9 mouse cellular contexts compared by ENCODE assay signal in the genomic region with DNA sequence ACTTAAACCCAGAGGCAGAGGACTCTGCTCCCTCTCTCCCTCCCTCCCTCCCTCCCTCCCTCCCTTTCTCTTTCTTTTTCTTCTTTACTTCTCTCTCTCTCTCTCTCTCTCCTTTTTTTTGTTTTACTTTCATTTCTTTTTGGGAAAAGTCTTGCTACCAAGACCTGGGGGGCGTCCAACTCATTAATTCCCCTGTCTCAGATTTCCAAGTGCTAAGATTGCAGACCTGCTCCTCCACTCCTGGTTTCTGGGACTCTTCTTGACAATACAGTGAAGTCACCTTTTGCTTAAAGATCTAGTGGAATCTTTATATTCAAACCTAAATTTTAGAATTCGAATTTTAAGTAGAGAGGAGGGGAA. TPM values are rescaled to one million over a fixed set of nuclear protein-coding genes. Genes with fewer than 3 reads are reported as not detected.
DNase-seq lines count a peak whose midpoint lies in the region; ATAC-seq lines count a peak whose summit lies in the region.
"Had no signal": no experiment of that assay in that cellular context is flagged by ENCODE, and none has a peak within 500 bp of the region (broad histone marks: within the 10 kb centered on the region; RNA-seq: fewer than 3 reads in every experiment).

No protein-coding gene starts in this region.

- intact Hi-C loops in heart, postnatal 36 days (cut with DNase I) = loop anchor here (2.0 kb wide), 1 partner anchor 15 kb away; a partner anchor contains a TSS

- H3K4me2 ChIP-seq in heart, embryonic 16.5 days (ENCODE audit: low read depth, low read length) = peak overlapping the region; percentile 60
- peak overlapping the region; percentile 36 for H3K4me2 ChIP-seq in intestine, embryonic 14.5 days (ENCODE audit: low read length)
- H3K4me2 ChIP-seq in midbrain, embryonic 15.5 days = peak overlapping the region; percentile 80

- DNase-seq in heart, postnatal 36 days = no peak
- DNase-seq in embryonic facial prominence, embryonic 10.5 days (ENCODE audit: low spot score) = no peak
- no peak for DNase-seq in intestine, embryonic 14.5 days (ENCODE audit: low spot score)
- no peak for DNase-seq in right cerebral cortex, postnatal 36 days (ENCODE audit: low spot score in 2 of 2)

- WGBS in heart, embryonic 16.5 days = 5% methylated on average over 2 of the region's 2 CpGs
- 7% methylated on average over 2 of the region's 2 CpGs for WGBS in embryonic facial prominence, embryonic 10.5 days
- 13% methylated on average over 2 of the region's 2 CpGs for WGBS in intestine, embryonic 14.5 days
- WGBS in midbrain, embryonic 15.5 days = 5% methylated on average over 2 of the region's 2 CpGs

- no peaks in the 10 kb centered on the region for H3K27me3 ChIP-seq in heart, embryonic 16.5 days (ENCODE audit: control insufficient read depth, insufficient read depth, low read length)
- H3K27me3 ChIP-seq in embryonic facial prominence, embryonic 10.5 days (replicated peaks; ENCODE audit: low read depth, poor library complexity, severe bottlenecking) = no peaks in the 10 kb centered on the region
- no peaks in the 10 kb centered on the region for H3K27me3 ChIP-seq in intestine, embryonic 14.5 days (replicated peaks; ENCODE audit: control insufficient read depth, insufficient read depth, low read length)
- H3K27me3 ChIP-seq in midbrain, embryonic 15.5 days (replicated peaks) = no peaks in the 10 kb centered on the region; the same call in 1 of the 2 replicates

- no peak overlapping the region; the same call in 1 of the 2 replicates for H3K27ac ChIP-seq in heart, embryonic 16.5 days (ENCODE audit: low read length)
- peak overlapping the region; percentile 81 for H3K27ac ChIP-seq in embryonic facial prominence, embryonic 10.5 days (replicated peaks)
- H3K27ac ChIP-seq in intestine, embryonic 14.5 days (ENCODE audit: low read depth) = no peak overlapping the region
- 0 out of 2 replicates have a peak overlapping the region, but pooled peaks have one; percentile 48 for H3K27ac ChIP-seq in midbrain, embryonic 15.5 days

- H3K9ac ChIP-seq in heart, embryonic 16.5 days (ENCODE audit: low read length) = peak overlapping the region; percentile 57
- no peak overlapping the region for H3K9ac ChIP-seq in intestine, embryonic 14.5 days (ENCODE audit: low read length)
- H3K9ac ChIP-seq in midbrain, embryonic 15.5 days = no peak overlapping the region

- peaks cover 14% of the 10 kb centered on the region for H3K4me1 ChIP-seq in heart, embryonic 16.5 days (ENCODE audit: control insufficient read depth, insufficient read depth, low read length)
- peaks cover 27% of the 10 kb centered on the region for H3K4me1 ChIP-seq in embryonic facial prominence, embryonic 10.5 days
- H3K4me1 ChIP-seq in intestine, embryonic 14.5 days (replicated peaks; ENCODE audit: control insufficient read depth, insufficient read depth, low read length) = peaks cover 12% of the 10 kb centered on the region
- peaks cover 29% of the 10 kb centered on the region for H3K4me1 ChIP-seq in midbrain, embryonic 15.5 days

- no peak for ATAC-seq in heart, embryonic 16.5 days (replicated peaks; ENCODE audit: extremely low read depth, insufficient read depth, low FRiP score)
- peak; percentile 2; the same call in 1 of the 2 replicates for ATAC-seq in intestine, embryonic 14.5 days (replicated peaks; ENCODE audit: low FRiP score, low TSS enrichment, low read depth)
- ATAC-seq in midbrain, embryonic 15.5 days (replicated peaks) = 0 out of 2 replicates have a peak, but pooled peaks have one; percentile 12
- ATAC-seq in megakaryocyte-erythroid progenitor cell, adult 5-6 weeks (replicated peaks; ENCODE audit: low FRiP score, low TSS enrichment, poor library complexity, severe bottlenecking) = no peak
- no peak for ATAC-seq in cerebellum, adult (ENCODE audit: insufficient number of reproducible peaks, low FRiP score, low TSS enrichment)

- H3K4me3 ChIP-seq in heart, embryonic 16.5 days (ENCODE audit: low read length) = peak overlapping the region; percentile 77
- peak overlapping the region; percentile 81 for H3K4me3 ChIP-seq in embryonic facial prominence, embryonic 10.5 days
- peak overlapping the region; percentile 71; the same call in 1 of the 2 replicates for H3K4me3 ChIP-seq in intestine, embryonic 14.5 days (ENCODE audit: low read depth, low read length)
- peak overlapping the region; percentile 83 for H3K4me3 ChIP-seq in midbrain, embryonic 15.5 days

- peaks cover 5% of the 10 kb centered on the region; the same call in 1 of the 2 replicates for H3K36me3 ChIP-seq in heart, embryonic 16.5 days (ENCODE audit: control insufficient read depth, insufficient read depth)
- peaks cover 15% of the 10 kb centered on the region for H3K36me3 ChIP-seq in embryonic facial prominence, embryonic 10.5 days (replicated peaks)
- H3K36me3 ChIP-seq in intestine, embryonic 14.5 days (ENCODE audit: control insufficient read depth, insufficient read depth, low read length) = peaks cover 10% of the 10 kb centered on the region
- peaks cover 6% of the 10 kb centered on the region for H3K36me3 ChIP-seq in midbrain, embryonic 15.5 days (replicated peaks)

- H3K9me3 ChIP-seq in heart, embryonic 16.5 days (replicated peaks; ENCODE audit: control insufficient read depth, low read length) = no peaks in the 10 kb centered on the region
- no peaks in the 10 kb centered on the region for H3K9me3 ChIP-seq in embryonic facial prominence, embryonic 10.5 days
- H3K9me3 ChIP-seq in intestine, embryonic 14.5 days (ENCODE audit: control insufficient read depth, low read length) = no peaks in the 10 kb centered on the region
- no peaks in the 10 kb centered on the region for H3K9me3 ChIP-seq in midbrain, embryonic 15.5 days

RNA-seq across cellular contexts. Expression of a gene that starts 0.4 kb away (rescaled TPM):
- polyA plus RNA-seq in heart, embryonic 16.5 days (2015; fragmentation: Nextera tagmentation; extraction: Ambion mirVana) = 13.3 and 13.7 TPM in 2 replicates
- total RNA-seq in heart, postnatal 36 days (2021) = 10 to 100 TPM; 11.6 to 15.6 TPM
- 17.5 and 17.6 TPM in 2 replicates for polyA plus RNA-seq in embryonic facial prominence, embryonic 10.5 days (2016; fragmentation: Nextera tagmentation; extraction: Ambion mirVana)
- polyA plus RNA-seq in intestine, embryonic 14.5 days (2014; fragmentation: Nextera tagmentation; extraction: Ambion mirVana) = 19.7 and 20.1 TPM in 2 replicates
- polyA plus RNA-seq in midbrain, embryonic 15.5 days (2015; fragmentation: Nextera tagmentation; extraction: Ambion mirVana) = 39.6 and 41.2 TPM in 2 replicates
- total RNA-seq in megakaryocyte-erythroid progenitor cell, adult 5-6 weeks (2014; fragmentation: Nextera tagmentation) = 28.0 and 30.2 TPM in 2 replicates
- 18.9 and 31.7 TPM in 2 replicates for total RNA-seq in megakaryocyte-erythroid progenitor cell, adult 5-6 weeks (2017)

RNA-seq across cellular contexts. Expression of a gene that starts 15.2 kb away (rescaled TPM):
- polyA plus RNA-seq in heart, embryonic 16.5 days (2015; fragmentation: Nextera tagmentation; extraction: Ambion mirVana) = 98.2 and 98.4 TPM in 2 replicates
- 10 to 100 TPM; 14.5 to 18.3 TPM for total RNA-seq in heart, postnatal 36 days (2021)
- polyA plus RNA-seq in embryonic facial prominence, embryonic 10.5 days (2016; fragmentation: Nextera tagmentation; extraction: Ambion mirVana) = 184 and 194 TPM in 2 replicates
- polyA plus RNA-seq in intestine, embryonic 14.5 days (2014; fragmentation: Nextera tagmentation; extraction: Ambion mirVana) = 150 and 154 TPM in 2 replicates
- 23.6 and 26.7 TPM in 2 replicates for polyA plus RNA-seq in midbrain, embryonic 15.5 days (2015; fragmentation: Nextera tagmentation; extraction: Ambion mirVana)
- 188 and 207 TPM in 2 replicates for total RNA-seq in megakaryocyte-erythroid progenitor cell, adult 5-6 weeks (2014; fragmentation: Nextera tagmentation)
- total RNA-seq in megakaryocyte-erythroid progenitor cell, adult 5-6 weeks (2017) = 87.9 and 145 TPM in 2 replicates

RNA-seq across cellular contexts. Expression of a gene that starts 35.7 kb away (rescaled TPM):
- polyA plus RNA-seq in heart, embryonic 16.5 days (2015; fragmentation: Nextera tagmentation; extraction: Ambion mirVana) = 3.0 and 3.7 TPM in 2 replicates
- 1 to 10 TPM; 3.1 to 3.6 TPM for total RNA-seq in heart, postnatal 36 days (2021)
- polyA plus RNA-seq in embryonic facial prominence, embryonic 10.5 days (2016; fragmentation: Nextera tagmentation; extraction: Ambion mirVana) = 5.9 and 7.1 TPM in 2 replicates
- 11.1 and 13.3 TPM in 2 replicates for polyA plus RNA-seq in intestine, embryonic 14.5 days (2014; fragmentation: Nextera tagmentation; extraction: Ambion mirVana)
- 39.1 and 39.3 TPM in 2 replicates for polyA plus RNA-seq in midbrain, embryonic 15.5 days (2015; fragmentation: Nextera tagmentation; extraction: Ambion mirVana)
- total RNA-seq in megakaryocyte-erythroid progenitor cell, adult 5-6 weeks (2014; fragmentation: Nextera tagmentation) = 2.6 and 4.1 TPM in 2 replicates
- 1.1 and 2.1 TPM in 2 replicates for total RNA-seq in megakaryocyte-erythroid progenitor cell, adult 5-6 weeks (2017)

RNA-seq across cellular contexts. Expression of a gene that starts 41.0 kb away (rescaled TPM):
- not detected in 2 replicates for polyA plus RNA-seq in heart, embryonic 16.5 days (2015; fragmentation: Nextera tagmentation; extraction: Ambion mirVana)
- total RNA-seq in heart, postnatal 36 days (2021) = not detected
- not detected in 2 replicates for polyA plus RNA-seq in embryonic facial prominence, embryonic 10.5 days (2016; fragmentation: Nextera tagmentation; extraction: Ambion mirVana)
- 0.64 TPM in 1 of 2 replicates, not detected in the other for polyA plus RNA-seq in intestine, embryonic 14.5 days (2014; fragmentation: Nextera tagmentation; extraction: Ambion mirVana)
- 0.50 TPM in 1 of 2 replicates, not detected in the other for polyA plus RNA-seq in midbrain, embryonic 15.5 days (2015; fragmentation: Nextera tagmentation; extraction: Ambion mirVana)
- 2.8 TPM in 1 of 2 replicates, not detected in the other for total RNA-seq in megakaryocyte-erythroid progenitor cell, adult 5-6 weeks (2014; fragmentation: Nextera tagmentation)
- total RNA-seq in megakaryocyte-erythroid progenitor cell, adult 5-6 weeks (2017) = not detected in 2 replicates
- total RNA-seq: heart, adult 18-20 months had no signal

RNA-seq across cellular contexts. Expression of a gene that starts 46.8 kb away (rescaled TPM):
- polyA plus RNA-seq in heart, embryonic 16.5 days (2015; fragmentation: Nextera tagmentation; extraction: Ambion mirVana) = not detected in 2 replicates
- not detected for total RNA-seq in heart, postnatal 36 days (2021)
- not detected in 2 replicates for polyA plus RNA-seq in embryonic facial prominence, embryonic 10.5 days (2016; fragmentation: Nextera tagmentation; extraction: Ambion mirVana)
- polyA plus RNA-seq in intestine, embryonic 14.5 days (2014; fragmentation: Nextera tagmentation; extraction: Ambion mirVana) = not detected in 2 replicates
- polyA plus RNA-seq in midbrain, embryonic 15.5 days (2015; fragmentation: Nextera tagmentation; extraction: Ambion mirVana) = not detected in 2 replicates
- not detected in 2 replicates for total RNA-seq in megakaryocyte-erythroid progenitor cell, adult 5-6 weeks (2014; fragmentation: Nextera tagmentation)
- total RNA-seq in megakaryocyte-erythroid progenitor cell, adult 5-6 weeks (2017) = not detected in 2 replicates
- total RNA-seq: heart, adult 18-20 months had no signal

Comparison
In these comparisons a context has a peak if more than half of its experiments do, and no peak if none do; other contexts are left out.
1. ATAC-seq: peak in intestine, embryonic 14.5 days (single experiment) and midbrain, embryonic 15.5 days (single experiment); none in heart, embryonic 16.5 days (single experiment), megakaryocyte-erythroid progenitor cell, adult 5-6 weeks (single experiment) and cerebellum, adult (single experiment).
2. H3K27ac ChIP-seq: peak in embryonic facial prominence, embryonic 10.5 days (single experiment) and midbrain, embryonic 15.5 days (single experiment); none in heart, embryonic 16.5 days (single experiment) and intestine, embryonic 14.5 days (single experiment).
3. Peak in every context shown above with its lines, with median percentiles within 50 percentile points of each other: H3K4me2 ChIP-seq and H3K4me3 ChIP-seq.